Mouse (Mus musculus) liver, adult 10 weeks (tissue): ENCODE data around the gene Fam149a. TPM values are rescaled to one million over a fixed set of nuclear protein-coding genes. Genes with fewer than 3 reads are reported as not detected.

Experiments
- polyA plus RNA-seq: library from polyadenylated mRNA; stranded (reverse); fragments of 350-450 nt; fragmentation: Illumina TruSeq; extraction: RNeasy Lipid Tissue Mini Kit (QIAGEN cat#74804); gene quantifications from one replicate; pipeline ENCODE4 v1.2.3, GENCODE M21; 2014; ENCODE audit warnings: low read depth, low replicate concordance

Gene Fam149a
- polyA plus RNA-seq = 19.4 TPM

GRCm38 (mm10) chr8:45381963-45382347 is at the start of gene Fam149a:
TSS of gene Fam149a (minus strand) at chr8:45382291.

GRCm38 (mm10) chr8:45410882-45411281 is 28.8 kb upstream of the Fam149a start, which contains the start of gene Tlr3:
TSS of gene Tlr3 (minus strand) at chr8:45411080.

GRCm38 (mm10) chr8:45332685-45333409 is 49.2 kb downstream of the Fam149a start, which contains the start of gene Cyp4v3:
TSS of gene Cyp4v3 (minus strand) at chr8:45333216.

DNA sequence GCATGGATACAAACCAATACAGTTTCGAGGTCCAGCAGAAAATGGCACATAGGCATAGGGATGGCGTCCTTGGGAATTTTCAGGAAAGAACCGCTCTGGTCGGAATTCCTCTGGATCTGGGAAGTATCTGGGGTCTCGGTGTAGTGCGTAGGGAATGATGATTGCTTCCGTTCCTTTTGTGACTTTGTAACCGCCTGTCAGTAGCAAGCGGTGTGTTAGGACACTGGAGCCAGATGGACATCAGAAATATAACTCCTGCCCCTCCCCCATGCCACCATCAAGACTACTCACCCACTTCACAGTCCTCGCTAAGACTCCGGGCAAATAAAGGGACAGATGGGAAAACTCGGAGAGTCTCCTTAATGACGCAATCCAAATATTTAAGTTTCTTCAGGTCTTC is 73.7 kb downstream of the Fam149a start, which contains the start of gene Gm45753:
Gene Gm45753 (minus strand): TSS at position 101 of the 400 bp plus-strand sequence.

GRCm38 (mm10) chr8:45294687-45295086 is 87.4 kb downstream of the Fam149a start, which contains the start of gene Klkb1:
TSS of gene Klkb1 (minus strand) at chr8:45294859.

Other genes starting within 250 kb of the Fam149a start
- gene F11, start 120.3 kb downstream of the Fam149a start, polyA plus RNA-seq = 59.8 TPM
- gene Klkb1, start 87.4 kb downstream of the Fam149a start, polyA plus RNA-seq = 225 TPM
- gene Gm45753, start 73.8 kb downstream of the Fam149a start, polyA plus RNA-seq = 1.4 TPM
- gene Cyp4v3, start 49.1 kb downstream of the Fam149a start, polyA plus RNA-seq = 421 TPM
- gene Tlr3, start 28.8 kb upstream of the Fam149a start, polyA plus RNA-seq = 14.8 TPM
- 76.2 TPM for gene Sorbs2, start 125.5 kb upstream of the Fam149a start, polyA plus RNA-seq